Mouse (Mus musculus): ENCODE measurements around the gene Stk10.
A peak's percentile ranks its signal among the peaks of the same experiment; 100 is the strongest.

Stk10 gene

GRCm38 (mm10) chr11:32524122-32524920 is 8.8 kb upstream of the Stk10 start:
- no peak for DNase-seq (ENCODE audit: extremely low spot score)

DNA sequence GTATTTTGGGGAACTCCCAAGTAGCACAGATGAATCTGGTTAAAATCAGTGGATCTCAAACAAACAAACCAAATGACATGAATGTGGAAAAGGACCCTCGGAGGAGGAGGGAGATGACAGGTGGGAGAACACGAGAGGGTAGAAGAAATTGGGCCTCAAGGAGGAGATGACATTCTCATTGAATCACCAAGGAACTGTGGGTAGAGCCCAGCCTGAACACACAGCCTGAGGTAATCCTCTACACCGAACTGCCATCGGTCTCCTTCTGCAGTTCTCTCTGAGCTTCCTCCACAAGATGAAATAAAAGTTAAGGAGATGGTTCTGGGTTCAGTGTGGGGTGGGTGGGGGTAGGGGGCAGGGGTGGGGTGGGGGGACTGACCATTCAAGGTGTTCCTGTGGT is 6.1 kb upstream of the Stk10 start:
- no peak for DNase-seq (ENCODE audit: extremely low spot score)

GRCm38 (mm10) chr11:32530151-32530550 is 3.0 kb upstream of the Stk10 start:
- no peak for DNase-seq (ENCODE audit: extremely low spot score)

- peak; percentile 36 for DNase-seq (ENCODE audit: extremely low spot score)
These were observed 987 bp upstream of the Stk10 start, which contains the start of gene Efcab9 for GRCm38 (mm10) chr11:32531871-32532764. TSS of gene Efcab9 (minus strand) at chr11:32532081.

DNA sequence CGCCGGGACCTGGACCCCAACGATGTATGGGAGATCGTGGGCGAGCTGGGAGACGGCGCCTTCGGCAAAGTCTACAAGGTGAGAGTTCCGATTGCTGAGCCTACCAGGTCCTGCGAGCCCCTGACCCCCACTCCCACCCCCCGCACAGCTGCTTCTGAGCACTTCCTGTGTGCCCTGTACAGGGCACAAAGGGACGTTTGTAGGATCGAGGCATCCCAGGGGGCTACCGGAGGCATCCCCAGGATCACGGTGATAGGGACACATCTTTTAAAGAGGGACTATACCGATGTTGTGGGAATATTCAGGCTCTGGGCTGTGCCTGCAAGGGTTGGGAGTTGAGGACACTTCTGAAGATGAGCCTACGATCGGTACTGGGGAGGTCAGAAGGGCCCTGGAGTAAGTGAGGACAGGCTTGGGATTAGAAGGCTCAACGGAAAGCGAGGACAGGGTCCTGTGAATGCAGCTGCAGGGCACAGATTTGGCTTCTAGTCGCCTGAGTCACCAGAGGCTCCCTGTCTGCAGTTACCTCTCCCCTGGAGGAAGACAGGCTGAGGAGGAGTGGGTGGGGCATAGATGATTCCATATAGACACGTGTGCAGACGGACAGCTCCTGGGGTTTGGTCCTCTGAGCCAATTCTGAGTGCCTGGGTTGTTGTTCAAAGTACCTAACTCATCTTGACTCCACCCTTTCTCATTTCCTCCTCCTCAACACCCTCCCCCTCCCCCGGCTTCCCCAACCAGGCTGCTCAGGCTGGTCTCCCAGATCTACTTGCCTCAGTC is 567 bp downstream of the Stk10 start:
- peak; percentile 24 for DNase-seq (ENCODE audit: extremely low spot score)

- DNase-seq (ENCODE audit: extremely low spot score) = no peak
These were observed 1.5 kb downstream of the Stk10 start for GRCm38 (mm10) chr11:32534453-32535075.

- DNase-seq (ENCODE audit: extremely low spot score) = no peak
These were observed 2.5 kb downstream of the Stk10 start for GRCm38 (mm10) chr11:32535646-32536045.

- peak; percentile 42 for DNase-seq (ENCODE audit: extremely low spot score)
These were observed 3.8 kb downstream of the Stk10 start for GRCm38 (mm10) chr11:32536954-32537353.

DNA sequence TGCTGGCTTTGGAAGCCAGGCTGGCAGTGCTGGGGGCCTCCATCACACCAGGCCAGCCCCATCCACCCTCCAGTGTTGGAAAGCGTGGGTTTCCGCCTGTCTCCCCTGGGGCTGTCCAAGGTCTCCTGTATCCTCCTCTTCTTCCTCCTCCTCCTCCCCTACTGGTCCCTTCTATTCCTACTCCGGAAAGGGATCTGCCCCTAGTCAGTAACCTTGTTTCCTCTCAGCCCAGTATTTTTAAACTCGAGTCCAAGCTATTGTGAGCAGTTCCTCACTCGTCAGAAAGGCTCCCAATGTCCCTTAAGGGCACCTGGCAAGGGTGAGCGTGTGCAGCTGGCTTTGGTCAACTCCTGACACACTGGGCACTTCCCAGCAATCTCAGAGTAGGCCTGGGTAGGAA is 5.3 kb downstream of the Stk10 start:
- DNase-seq (ENCODE audit: extremely low spot score) = no peak

- DNase-seq (ENCODE audit: extremely low spot score) = no peak
These were observed 5.7 kb downstream of the Stk10 start for GRCm38 (mm10) chr11:32538846-32539245.

- no peak for DNase-seq (ENCODE audit: extremely low spot score)
These were observed 6.6 kb downstream of the Stk10 start for GRCm38 (mm10) chr11:32539717-32540116.

- DNase-seq (ENCODE audit: extremely low spot score) = no peak
These were observed 7.4 kb downstream of the Stk10 start for GRCm38 (mm10) chr11:32540463-32540862.

DNA sequence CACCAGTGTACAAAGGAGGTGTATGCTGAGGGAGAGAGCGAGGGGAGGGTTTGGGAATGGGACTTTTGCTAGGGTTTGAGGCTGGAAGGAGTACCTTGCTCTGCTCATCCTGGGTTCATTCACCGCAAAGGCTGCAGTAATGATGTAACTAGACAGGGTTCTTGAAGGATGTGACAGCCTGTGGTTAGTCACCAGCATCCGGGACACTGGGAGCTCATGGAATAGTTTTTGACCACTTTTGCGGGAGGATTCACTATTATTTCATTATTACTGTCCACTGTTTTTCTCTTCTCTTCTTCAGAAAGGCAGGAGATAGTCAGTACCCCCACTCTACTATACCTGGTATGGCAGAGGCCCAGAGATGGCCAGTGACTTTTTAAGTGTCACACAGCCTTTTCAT is 9.1 kb downstream of the Stk10 start:
- DNase-seq (ENCODE audit: extremely low spot score) = no peak

DNA sequence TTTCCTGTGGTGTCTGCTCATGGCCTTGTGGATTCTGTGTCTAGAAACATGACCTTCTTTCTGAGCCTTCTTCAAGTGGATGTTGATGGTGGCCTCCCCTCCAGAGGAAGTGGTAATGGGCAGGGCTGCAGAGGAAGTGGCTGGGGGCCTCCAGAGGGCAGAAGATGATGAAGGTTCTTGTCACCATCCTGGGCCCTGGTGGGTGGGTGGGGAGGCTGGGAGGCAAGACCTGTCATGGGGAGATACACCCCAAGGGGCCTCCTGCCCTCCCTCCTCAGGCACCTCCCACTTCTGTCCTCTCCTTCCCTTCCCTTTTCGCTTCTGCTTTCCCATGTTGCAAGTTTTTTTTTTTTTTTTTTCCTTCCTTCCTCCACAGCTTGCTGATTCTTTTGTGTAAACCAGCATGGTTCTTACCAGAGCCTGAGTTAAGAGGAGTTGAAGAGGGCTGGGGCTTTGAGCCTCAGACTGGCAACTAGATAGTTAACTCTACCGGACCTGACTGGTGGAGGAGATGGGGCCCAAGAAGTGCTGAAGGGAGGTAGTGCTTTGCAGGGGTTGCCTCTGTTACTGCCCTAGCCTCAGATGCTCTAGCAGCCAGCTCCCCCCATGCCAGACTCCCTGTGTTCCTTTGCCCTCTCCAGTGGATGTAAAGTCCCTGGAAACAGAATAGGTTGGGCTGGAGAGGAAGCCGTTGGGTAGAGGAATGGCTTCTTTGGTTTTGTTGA is 9.7 kb downstream of the Stk10 start:
- DNase-seq (ENCODE audit: extremely low spot score) = no peak

GRCm38 (mm10) chr11:32544041-32544440 is 10.9 kb downstream of the Stk10 start:
- no peak for DNase-seq (ENCODE audit: extremely low spot score)

- DNase-seq (ENCODE audit: extremely low spot score) = no peak
These were observed 11.4 kb downstream of the Stk10 start for GRCm38 (mm10) chr11:32544497-32544896.

DNA sequence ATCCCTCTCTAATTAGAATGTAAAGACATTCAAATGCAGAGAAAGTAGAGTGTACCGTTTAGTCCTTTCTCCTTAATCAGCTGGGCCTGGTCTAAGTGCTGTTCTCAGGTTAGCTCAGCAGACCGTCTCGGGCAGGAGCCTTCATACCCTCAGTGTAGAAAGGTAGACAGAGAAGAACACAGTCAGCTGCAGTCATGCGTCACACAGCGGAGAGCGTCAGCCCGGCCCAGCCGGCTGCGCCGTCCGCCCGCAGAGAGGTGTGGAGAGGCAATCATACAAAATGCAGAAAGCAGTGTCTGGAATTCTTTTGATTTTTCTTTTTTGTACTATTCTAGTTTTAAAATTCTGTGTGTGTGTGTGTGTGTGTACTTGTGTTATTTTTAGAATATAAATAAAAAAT is 12.5 kb downstream of the Stk10 start:
- no peak for DNase-seq (ENCODE audit: extremely low spot score)

DNA sequence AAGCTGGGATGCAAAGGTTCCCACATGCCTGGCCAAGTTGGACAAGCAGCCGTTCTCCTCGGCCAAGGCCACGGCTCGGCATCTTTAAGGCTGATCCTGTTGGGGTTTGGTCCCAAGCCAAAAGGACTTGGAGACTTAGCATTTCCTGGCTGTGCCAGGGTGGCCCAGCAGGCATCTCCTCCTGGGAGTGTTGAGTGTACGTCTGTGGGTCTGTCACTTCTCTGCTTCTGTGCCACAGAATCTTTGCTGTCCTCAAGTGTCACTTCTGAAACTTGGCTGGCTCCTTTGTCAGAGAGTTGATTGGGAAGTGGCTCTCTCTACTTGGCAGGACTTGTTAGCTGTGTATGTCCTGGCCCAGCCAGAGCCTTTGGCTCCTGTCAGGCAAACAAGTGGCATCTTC is 13.4 kb downstream of the Stk10 start:
- no peak for DNase-seq (ENCODE audit: extremely low spot score)

GRCm38 (mm10) chr11:32547391-32547947 is 14.4 kb downstream of the Stk10 start:
- DNase-seq (ENCODE audit: extremely low spot score) = no peak

DNA sequence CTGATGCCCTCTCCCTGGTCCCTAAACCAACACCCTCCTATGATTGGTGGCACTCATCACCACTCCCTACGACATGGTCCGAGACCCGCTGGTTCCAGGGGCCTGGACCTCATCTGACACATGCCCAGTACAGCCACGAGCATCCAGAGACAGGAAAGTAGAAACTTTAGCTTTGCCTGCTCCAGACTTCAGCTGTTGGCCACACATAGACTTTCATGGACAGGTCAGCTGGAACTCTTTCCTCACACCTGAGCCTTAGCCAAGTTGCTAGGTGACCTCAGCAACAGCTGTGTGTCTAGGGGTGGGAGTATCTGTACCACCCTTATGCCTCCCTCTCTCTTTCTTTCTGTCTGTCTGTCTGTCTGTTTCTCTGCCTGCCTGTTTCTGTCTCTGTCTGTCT is 15.1 kb downstream of the Stk10 start:
- DNase-seq (ENCODE audit: extremely low spot score) = no peak

GRCm38 (mm10) chr11:32549236-32549635 is 16.1 kb downstream of the Stk10 start:
- no peak for DNase-seq (ENCODE audit: extremely low spot score)
